Mouse (Mus musculus) C2C12 (cell line): ENCODE measurements around the gene Mrpl54.

ENCODE experiments used
- CTCF ChIP-seq: IDR thresholded peaks from one replicate; pipeline ENCODE4 v1.5.1; 2011; ENCODE audit not compliant: control insufficient read depth, insufficient read depth, insufficient read length
- MAX ChIP-seq: IDR thresholded peaks from one replicate; pipeline ENCODE4 v1.6.1; 2011; ENCODE audit warnings: mild to moderate bottlenecking, control low read depth

DNA sequence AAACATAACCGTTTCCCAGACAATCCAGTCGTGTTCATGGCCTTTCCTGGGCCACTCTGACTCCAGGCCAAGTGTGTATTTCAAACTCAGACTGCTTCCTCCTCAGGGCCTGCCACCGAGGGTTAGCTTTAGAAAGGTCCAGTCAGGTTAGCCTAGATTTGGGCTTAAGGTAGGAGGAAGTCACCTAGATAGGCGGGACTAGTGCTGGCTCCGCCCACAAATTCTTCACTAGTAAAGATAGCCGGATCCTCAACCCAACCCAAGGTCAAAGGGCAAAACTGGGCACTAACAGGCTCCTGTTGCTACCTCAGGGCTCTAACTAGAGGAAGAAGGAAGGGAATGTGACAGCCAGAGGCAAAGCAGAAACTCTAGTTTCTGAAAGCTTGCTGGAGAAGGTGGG, 19.9 kb upstream of the Mrpl54 start:
- TF ChIP-seq CTCF (no peak), MAX (no peak)
